Mouse (Mus musculus) ES-E14 (cell line): ENCODE results near the gene Msh3.

Experiments
- CHD2 ChIP-seq: IDR thresholded peaks from 2 replicates; pipeline ENCODE4 v1.6.1; 2014; ENCODE audit warnings: mild to moderate bottlenecking, low read depth, low read length, inconsistent platforms
- MAFK ChIP-seq: IDR thresholded peaks from 2 replicates; pipeline ENCODE4 v1.6.1; 2014; ENCODE audit warnings: mild to moderate bottlenecking, low read depth, low read length, inconsistent platforms; ENCODE audit not compliant: insufficient read depth
- ZNF384 ChIP-seq: IDR thresholded peaks from 2 replicates; pipeline ENCODE4 v1.6.1; 2012; ENCODE audit warnings: low read depth, low read length, inconsistent platforms

- TF ChIP-seq MAFK: no peak
- no peak for TF ChIP-seq ZNF384
- TF ChIP-seq CHD2: no peak
Measured at GRCm38 (mm10) chr13:92356376-92356775, 1.6 kb upstream of the Msh3 start.
